Mouse (Mus musculus) midbrain, embryonic 11.5 days (tissue): ENCODE results near the gene Atxn7l2. TPM values are rescaled to one million over a fixed set of nuclear protein-coding genes. Genes with fewer than 3 reads are reported as not detected.

Experiments used
- ATAC-seq: fragments of 200-750 bp; cut with Nextera tagmentation; 2 replicates; pipeline ENCODE4 v1.8.0; 2017; ENCODE audit warnings: moderate TSS enrichment, moderate library complexity; ENCODE audit not compliant: low FRiP score
- DNase-seq: peaks from one replicate; pipeline ENCODE4 v3.0.0; 2015; ENCODE audit warnings: low spot score; ENCODE audit errors: missing footprints
- H3K27ac ChIP-seq: fragments of 300-500 bp; sonication (generic); 2 replicates; pipeline ENCODE4 v1.5.1; 2014; ENCODE audit warnings: low read depth, low read length
- H3K27me3 ChIP-seq: fragments of 300-500 bp; sonication (generic); 2 replicates; pipeline ENCODE4 v1.6.1; 2014; ENCODE audit warnings: mild to moderate bottlenecking, low read length, moderate library complexity, mixed read lengths; ENCODE audit not compliant: control insufficient read depth, insufficient read depth
- H3K36me3 ChIP-seq: fragments of 300-500 bp; sonication (generic); 2 replicates; pipeline ENCODE4 v1.6.1; 2014; ENCODE audit warnings: mild to moderate bottlenecking, low read length, moderate library complexity, mixed read lengths; ENCODE audit not compliant: control insufficient read depth, insufficient read depth
- H3K4me1 ChIP-seq: fragments of 300-500 bp; sonication (generic); 2 replicates; pipeline ENCODE4 v1.6.1; 2014; ENCODE audit warnings: low read length; ENCODE audit not compliant: control insufficient read depth, insufficient read depth
- H3K4me2 ChIP-seq: fragments of 300-500 bp; sonication (generic); 2 replicates; pipeline ENCODE4 v1.6.1; 2014; ENCODE audit warnings: mild to moderate bottlenecking, moderate library complexity
- H3K4me3 ChIP-seq: fragments of 300-500 bp; sonication (generic); 2 replicates; pipeline ENCODE4 v1.5.1; 2014; ENCODE audit warnings: low read depth, low read length
- H3K9ac ChIP-seq: fragments of 300-500 bp; sonication (generic); 2 replicates; pipeline ENCODE4 v1.6.1; 2014; ENCODE audit warnings: low read length
- H3K9me3 ChIP-seq: fragments of 300-500 bp; sonication (generic); 2 replicates; pipeline ENCODE4 v1.6.1; 2016; ENCODE audit warnings: low read length; ENCODE audit not compliant: control insufficient read depth
- WGBS: fragments of 180-500 bp; shearing (Covaris S2); extraction: QIAGEN DNeasy Blood & Tissue Kit; methylation state at CpG from one replicate; pipeline ENCODE4 v1.1.7; 2014; 5-methylcytosine and 5-hydroxymethylcytosine counted together
- polyA plus RNA-seq: library from polyadenylated mRNA; unstranded; fragments of >200 nt; fragmentation: Nextera tagmentation; extraction: Ambion mirVana; gene quantifications from 2 replicates; pipeline ENCODE4 v1.2.1, GENCODE M21; 2014

The Atxn7l2 gene
- polyA plus RNA-seq, 1 experiment from 2014 or later: 18.3 TPM

- Histone ChIP-seq H3K9ac (no peak overlapping the region), H3K4me3 (no peak overlapping the region), H3K27me3 (no peaks in the 10 kb centered on the region; the same call in 1 of the 2 replicates), H3K27ac (no peak overlapping the region), H3K36me3 (no peaks in the 10 kb centered on the region), H3K4me1 (peaks cover 21% of the 10 kb centered on the region), H3K4me2 (no peak overlapping the region), H3K9me3 (no peaks in the 10 kb centered on the region)
- ATAC-seq (no peak), DNase-seq (no peak)
- WGBS: 41% methylated on average over 3 of the region's 3 CpGs
Observed at GRCm38 (mm10) chr3:108169199-108169598, 41.5 kb downstream of the Atxn7l2 start.

DNA sequence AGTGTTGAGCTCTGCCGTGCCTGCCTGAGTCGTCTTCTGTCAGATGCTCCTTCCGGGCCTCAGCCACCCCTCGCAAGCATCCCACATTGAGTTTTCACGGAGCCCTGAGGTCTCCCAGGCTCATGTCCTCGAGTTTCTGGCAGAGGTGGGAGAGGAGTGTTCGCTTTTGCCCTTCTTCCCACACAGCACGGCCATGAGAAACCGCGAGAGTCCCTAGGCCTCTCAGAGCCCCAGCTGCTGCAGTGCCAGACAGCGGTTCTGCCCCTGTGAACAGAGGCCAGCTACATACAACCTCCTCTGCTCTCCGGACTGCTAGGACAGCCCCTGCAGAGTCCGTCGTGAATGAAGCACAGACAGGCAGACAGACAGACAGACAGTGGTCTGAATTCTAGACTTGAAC, 43.2 kb downstream of the Atxn7l2 start:
- Histone ChIP-seq H3K36me3 (no peaks in the 10 kb centered on the region), H3K4me2 (no peak overlapping the region), H3K27me3 (no peaks in the 10 kb centered on the region; the same call in 1 of the 2 replicates), H3K9me3 (no peaks in the 10 kb centered on the region), H3K4me1 (peaks cover 21% of the 10 kb centered on the region), H3K9ac (no peak overlapping the region), H3K27ac (peak overlapping the region; percentile 32; the same call in 1 of the 2 replicates), H3K4me3 (no peak overlapping the region)
- DNase-seq (no peak), ATAC-seq (no peak)
- WGBS: 57% methylated on average over 14 of the region's 14 CpGs

GRCm38 (mm10) chr3:108166486-108167211, 44.1 kb downstream of the Atxn7l2 start:
- Histone ChIP-seq H3K27ac (peak overlapping the region; percentile 32; the same call in 1 of the 2 replicates), H3K36me3 (no peaks in the 10 kb centered on the region), H3K4me3 (no peak overlapping the region), H3K4me2 (no peak overlapping the region), H3K9ac (no peak overlapping the region), H3K27me3 (no peaks in the 10 kb centered on the region; the same call in 1 of the 2 replicates), H3K9me3 (no peaks in the 10 kb centered on the region), H3K4me1 (peaks cover 21% of the 10 kb centered on the region)
- 9% methylated on average over 10 of the region's 11 CpGs for WGBS
- ATAC-seq (peak; percentile 71), DNase-seq (peak; percentile 89)

- DNase-seq (no peak), ATAC-seq (peak; percentile 31; the same call in 1 of the 2 replicates)
- peaks cover 21% of the 10 kb centered on the region for H3K4me1 ChIP-seq
- H3K9ac ChIP-seq: peak overlapping the region; percentile 4
- H3K36me3 ChIP-seq: no peaks in the 10 kb centered on the region
- peak overlapping the region; percentile 78 for H3K27ac ChIP-seq
- no peaks in the 10 kb centered on the region; the same call in 1 of the 2 replicates for H3K27me3 ChIP-seq
- 21% methylated on average over 10 of the region's 10 CpGs for WGBS
- H3K9me3 ChIP-seq: no peaks in the 10 kb centered on the region
- no peak overlapping the region for H3K4me3 ChIP-seq
- no peak overlapping the region for H3K4me2 ChIP-seq
Observed at GRCm38 (mm10) chr3:108165532-108166315, 45.0 kb downstream of the Atxn7l2 start.

- no peaks in the 10 kb centered on the region for H3K9me3 ChIP-seq
- H3K27ac ChIP-seq: no peak overlapping the region
- no peak overlapping the region for H3K4me3 ChIP-seq
- DNase-seq (peak; percentile 99), ATAC-seq (peak; percentile 67)
- peaks cover 21% of the 10 kb centered on the region for H3K4me1 ChIP-seq
- no peaks in the 10 kb centered on the region for H3K36me3 ChIP-seq
- 30% methylated on average over 9 of the region's 9 CpGs for WGBS
- H3K4me2 ChIP-seq: peak overlapping the region; percentile 13; the same call in 1 of the 2 replicates
- H3K9ac ChIP-seq: 0 out of 2 replicates have a peak overlapping the region, but pooled peaks have one; percentile 6
- no peaks in the 10 kb centered on the region; the same call in 1 of the 2 replicates for H3K27me3 ChIP-seq
Observed at GRCm38 (mm10) chr3:108164807-108165206, 45.9 kb downstream of the Atxn7l2 start.

DNA sequence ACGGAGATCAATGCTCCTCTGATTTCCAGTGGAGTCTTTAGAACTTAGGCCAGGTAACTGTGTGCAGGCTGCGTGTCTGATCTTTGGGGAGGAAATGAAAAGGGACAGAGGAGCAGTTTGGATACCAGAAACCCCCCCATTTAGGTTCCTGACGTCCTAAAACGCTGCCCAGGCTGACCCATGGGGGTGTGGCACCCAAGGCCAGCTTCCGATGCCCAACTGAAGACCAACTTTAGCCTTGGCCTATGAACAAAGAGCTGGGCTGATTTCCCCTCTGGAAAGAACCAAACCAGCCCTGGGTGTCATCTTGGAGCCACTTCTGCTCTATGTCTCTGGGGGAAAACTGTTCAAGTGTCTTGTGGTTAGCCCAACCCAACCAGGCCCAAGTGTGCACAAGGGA, 46.6 kb downstream of the Atxn7l2 start:
- WGBS: 71% methylated on average over 5 of the region's 5 CpGs
- Histone ChIP-seq H3K9ac (no peak overlapping the region), H3K9me3 (no peaks in the 10 kb centered on the region), H3K4me1 (peaks cover 17% of the 10 kb centered on the region), H3K27ac (no peak overlapping the region), H3K4me2 (no peak overlapping the region), H3K4me3 (no peak overlapping the region), H3K27me3 (no peaks in the 10 kb centered on the region; the same call in 1 of the 2 replicates), H3K36me3 (no peaks in the 10 kb centered on the region)
- no peak for DNase-seq
- no peak for ATAC-seq

DNA sequence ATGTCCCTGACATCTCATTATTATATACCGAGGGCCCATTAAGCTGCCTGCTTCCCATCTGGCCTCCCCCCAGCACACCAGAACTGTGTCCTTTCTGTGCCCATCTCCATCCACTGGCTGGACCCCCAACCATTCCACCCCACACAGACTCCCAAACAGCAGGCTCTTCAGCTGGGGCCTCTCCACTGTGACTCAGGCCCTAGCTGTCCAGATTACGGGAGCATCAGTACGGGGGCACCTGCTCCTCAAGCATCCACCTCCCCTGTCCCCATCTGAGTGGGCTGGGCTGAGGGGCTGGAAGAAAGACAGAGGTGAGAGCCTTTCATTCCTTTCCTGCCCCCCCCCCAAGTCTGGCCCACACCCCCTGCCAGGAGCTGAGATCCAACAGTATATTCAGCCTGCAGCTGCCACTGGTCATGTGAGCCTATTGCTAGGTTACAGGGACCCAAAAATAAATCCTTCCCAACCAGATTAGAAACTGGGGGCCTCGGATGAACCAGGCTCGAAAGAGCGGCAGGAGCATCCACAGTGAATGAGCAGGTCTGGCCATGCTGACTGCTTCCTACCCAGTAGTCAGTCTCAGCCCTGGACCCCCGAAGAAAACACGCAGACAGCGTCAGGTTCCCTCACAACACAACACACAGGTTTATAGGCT, 52.2 kb downstream of the Atxn7l2 start:
- no peaks in the 10 kb centered on the region for H3K27me3 ChIP-seq
- H3K9ac ChIP-seq: peak overlapping the region; percentile 31
- no peaks in the 10 kb centered on the region for H3K36me3 ChIP-seq
- peaks cover 9% of the 10 kb centered on the region for H3K4me1 ChIP-seq
- DNase-seq (no peak), ATAC-seq (peak; percentile 68)
- no peak overlapping the region for H3K4me2 ChIP-seq
- WGBS: 52% methylated on average over 9 of the region's 9 CpGs
- H3K4me3 ChIP-seq: no peak overlapping the region
- H3K9me3 ChIP-seq: no peaks in the 10 kb centered on the region
- H3K27ac ChIP-seq: peak overlapping the region; percentile 54; the same call in 1 of the 2 replicates

DNA sequence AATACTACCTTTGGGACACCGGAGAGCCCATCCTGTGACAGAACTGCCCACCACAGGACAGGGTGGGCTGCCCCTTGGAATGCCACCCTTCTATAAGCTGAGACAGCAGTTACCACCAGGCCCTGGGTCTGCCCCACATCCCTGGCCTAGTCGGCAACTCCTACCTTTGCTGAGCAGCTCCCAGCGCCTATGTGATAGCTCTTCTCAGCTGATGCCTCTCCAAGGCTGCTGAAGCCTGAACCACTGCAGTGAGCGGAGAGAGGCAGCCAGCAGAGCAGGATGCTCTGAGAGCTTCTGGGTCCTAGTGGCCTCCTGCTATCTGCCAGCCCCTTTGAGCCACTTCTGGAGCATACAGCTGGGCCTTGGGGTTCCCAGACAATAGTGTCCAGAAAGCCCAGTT, 56.1 kb downstream of the Atxn7l2 start, which contains the start of gene Gpr61:
Gpr61 (minus strand) TSS at position 227 of the 400 bp plus-strand sequence.
- Histone ChIP-seq H3K27ac (no peak within 1 kb of the TSS), H3K9me3 (no peaks in the 10 kb centered on the region), H3K4me1 (peaks cover 9% of the 10 kb centered on the region), H3K27me3 (no peaks in the 10 kb centered on the region), H3K4me3 (no peak within 1 kb of the TSS), H3K36me3 (no peaks in the 10 kb centered on the region), H3K4me2 (no peak within 1 kb of the TSS), H3K9ac (no peak within 1 kb of the TSS)
- DNase-seq (no peak), ATAC-seq (no peak)
- WGBS: 43% methylated on average over 4 of the region's 4 CpGs
